Mouse (Mus musculus): ENCODE results near the gene E030018B13Rik. TPM values are rescaled to one million over a fixed set of nuclear protein-coding genes. Genes with fewer than 3 reads are reported as not detected.

Gene E030018B13Rik
- polyA plus RNA-seq, 1 experiment = not detected

DNA sequence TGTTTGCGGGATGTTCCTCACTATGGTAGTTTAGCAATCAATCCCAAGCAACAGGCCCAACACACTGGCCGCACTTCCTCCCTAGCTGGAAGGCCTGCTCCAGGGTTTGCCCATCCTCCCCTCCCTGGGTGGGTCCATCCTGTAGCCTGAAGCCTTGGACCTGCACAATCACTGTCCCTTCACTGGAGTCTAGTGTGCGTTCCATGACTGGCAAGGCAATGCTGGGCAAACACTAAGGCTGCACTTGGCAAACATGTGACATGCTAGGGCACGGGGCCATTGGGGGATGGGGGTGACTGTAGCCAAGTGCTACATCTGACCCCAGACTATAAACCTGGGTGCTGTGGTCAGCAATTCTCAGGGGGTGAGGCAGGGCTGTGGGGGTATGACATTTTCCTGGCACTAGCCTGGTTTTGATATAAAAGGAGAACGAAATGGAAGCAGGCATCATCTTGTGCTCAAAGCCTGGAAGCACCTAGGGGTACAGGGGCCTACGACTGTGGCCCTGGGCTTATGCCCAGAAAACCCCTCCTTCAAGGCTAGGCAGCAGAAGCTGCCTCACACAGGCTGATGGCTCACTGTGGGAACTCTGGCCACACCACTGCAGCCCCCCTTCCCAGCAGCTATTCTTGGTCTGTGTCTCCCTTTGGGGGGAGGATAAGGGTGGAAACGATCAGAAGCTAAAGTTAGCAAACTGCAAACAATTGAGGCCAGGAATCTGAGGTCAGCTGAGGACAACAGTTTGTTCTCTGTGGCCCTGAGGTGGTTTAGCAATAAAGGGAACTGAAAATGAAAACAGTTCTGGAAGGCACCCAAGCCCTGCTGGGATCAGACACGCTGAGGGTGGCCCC, 5.0 kb upstream of the E030018B13Rik start:
- peaks cover 14% of the 10 kb centered on the region for H3K4me1 ChIP-seq (ENCODE audit: control insufficient read depth, insufficient read depth, low read length)

DNA sequence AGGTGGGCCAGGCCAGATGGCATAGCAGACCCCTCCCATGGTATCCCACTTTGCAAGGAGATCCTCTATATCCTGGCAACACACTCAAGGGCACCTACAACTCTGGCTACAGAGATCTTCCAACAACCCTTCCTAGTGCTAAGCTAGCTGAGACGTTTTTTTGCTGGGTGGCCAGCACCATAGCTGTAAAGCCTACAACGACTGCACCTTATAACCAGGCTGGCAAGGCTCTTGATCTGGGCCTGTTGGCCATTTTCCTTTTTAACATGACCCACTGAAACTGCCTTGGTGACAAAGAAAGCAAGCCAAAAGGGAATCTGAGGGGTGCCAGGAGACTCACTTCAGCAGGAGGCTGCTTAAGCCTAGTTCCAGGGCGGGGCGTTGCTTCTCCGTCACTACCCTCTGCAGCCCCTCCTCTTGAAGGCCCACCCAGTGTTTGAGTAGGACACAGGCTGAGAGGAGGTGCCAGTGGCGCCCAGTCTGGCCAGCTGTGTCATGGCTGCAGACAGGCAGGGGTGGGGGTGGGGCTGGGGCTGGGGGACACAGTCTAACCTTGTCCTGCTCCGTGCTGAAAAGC, 4.3 kb upstream of the E030018B13Rik start:
- Histone ChIP-seq H3K36me3 (ENCODE audit: control insufficient read depth, insufficient read depth, low read length, poor library complexity, severe bottlenecking) (no peaks in the 10 kb centered on the region), H3K27ac (ENCODE audit: insufficient read depth, low read length) (peak overlapping the region; percentile 66), H3K9me3 (replicated peaks; ENCODE audit: control insufficient read depth, insufficient read depth, low read length, poor library complexity, severe bottlenecking) (no peaks in the 10 kb centered on the region), H3K4me3 (ENCODE audit: low read depth, low read length) (no peak overlapping the region), H3K4me1 (ENCODE audit: control insufficient read depth, insufficient read depth, low read length) (peaks cover 14% of the 10 kb centered on the region), H3K9ac (ENCODE audit: low read depth, poor library complexity, severe bottlenecking) (no peak overlapping the region), H3K27me3 (ENCODE audit: control insufficient read depth, insufficient read depth, low read length, poor library complexity, severe bottlenecking) (no peaks in the 10 kb centered on the region)
- TF ChIP-seq CTCF (IDR thresholded peaks at IDR 0.05; ENCODE audit: low read depth, low read length) (no peak), EP300 (IDR thresholded peaks at IDR 0.05; ENCODE audit: insufficient read depth, low read depth, low read length) (no peak), POLR2A (IDR thresholded peaks at IDR 0.05; ENCODE audit: insufficient read depth, low read length) (no peak)

More for the DNA sequence above, 5.0 kb upstream of the E030018B13Rik start:
- Histone ChIP-seq H3K36me3 (ENCODE audit: control insufficient read depth, insufficient read depth, low read length, poor library complexity, severe bottlenecking) (no peaks in the 10 kb centered on the region), H3K9ac (ENCODE audit: low read depth, poor library complexity, severe bottlenecking) (no peak overlapping the region), H3K27ac (ENCODE audit: insufficient read depth, low read length) (peak overlapping the region; percentile 63), H3K9me3 (replicated peaks; ENCODE audit: control insufficient read depth, insufficient read depth, low read length, poor library complexity, severe bottlenecking) (no peaks in the 10 kb centered on the region), H3K4me3 (ENCODE audit: low read depth, low read length) (no peak overlapping the region), H3K27me3 (ENCODE audit: control insufficient read depth, insufficient read depth, low read length, poor library complexity, severe bottlenecking) (no peaks in the 10 kb centered on the region)
- 0 out of 2 replicates have a peak, but pooled peaks have one; percentile 31 for TF ChIP-seq EP300 (IDR thresholded peaks at IDR 0.05; ENCODE audit: insufficient read depth, low read depth, low read length)
- TF ChIP-seq POLR2A (IDR thresholded peaks at IDR 0.05; ENCODE audit: insufficient read depth, low read length) = no peak

DNA sequence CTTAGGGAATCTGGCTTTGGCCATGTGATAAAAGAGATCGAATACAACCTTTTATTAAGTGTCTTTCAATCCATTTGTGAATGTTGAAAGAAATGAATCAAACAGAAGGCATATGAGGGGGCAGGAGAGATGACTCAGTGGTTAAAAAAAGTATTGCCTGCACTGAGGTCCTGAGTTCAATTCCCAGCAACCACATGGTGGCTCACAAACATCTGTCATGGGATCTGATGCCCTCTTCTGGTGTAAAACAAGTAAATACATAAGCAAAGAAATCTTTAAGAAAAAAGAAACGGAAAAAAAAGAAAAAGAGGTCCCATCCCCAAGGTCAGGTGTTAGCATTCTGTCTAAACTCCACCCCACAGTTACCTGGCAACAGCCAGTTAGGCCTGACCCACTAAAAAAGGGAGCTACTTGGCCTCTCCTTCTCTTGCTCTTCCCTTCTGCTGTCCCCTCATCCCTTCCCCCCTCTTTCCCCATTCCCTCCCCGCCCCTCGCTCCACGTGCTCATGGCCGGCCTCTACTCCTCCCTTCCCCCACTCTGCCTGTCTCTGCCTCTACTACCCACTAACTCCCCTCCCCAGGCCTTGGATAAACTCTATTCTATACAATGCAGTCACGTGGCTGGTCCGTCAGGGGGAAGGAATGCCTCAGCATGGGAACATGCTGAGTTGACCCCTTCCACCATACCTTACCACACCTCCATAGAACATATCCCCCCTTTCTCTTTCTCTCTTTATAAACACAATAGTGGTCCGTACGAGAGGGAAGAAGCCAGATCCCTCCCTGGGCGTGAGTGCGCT, 3.5 kb upstream of the E030018B13Rik start:
- Histone ChIP-seq H3K9me3 (replicated peaks; ENCODE audit: control insufficient read depth, insufficient read depth, low read length, poor library complexity, severe bottlenecking) (no peaks in the 10 kb centered on the region), H3K4me1 (ENCODE audit: control insufficient read depth, insufficient read depth, low read length) (peaks cover 14% of the 10 kb centered on the region), H3K27me3 (ENCODE audit: control insufficient read depth, insufficient read depth, low read length, poor library complexity, severe bottlenecking) (no peaks in the 10 kb centered on the region), H3K27ac (ENCODE audit: insufficient read depth, low read length) (peak overlapping the region; percentile 90), H3K4me3 (ENCODE audit: low read depth, low read length) (peak overlapping the region; percentile 21), H3K9ac (ENCODE audit: low read depth, poor library complexity, severe bottlenecking) (peak overlapping the region; percentile 34; the same call in 1 of the 2 replicates), H3K36me3 (ENCODE audit: control insufficient read depth, insufficient read depth, low read length, poor library complexity, severe bottlenecking) (no peaks in the 10 kb centered on the region)
- TF ChIP-seq EP300 (IDR thresholded peaks at IDR 0.05; ENCODE audit: insufficient read depth, low read depth, low read length) (peak; percentile 77; the same call in 1 of the 2 replicates), POLR2A (IDR thresholded peaks at IDR 0.05; ENCODE audit: insufficient read depth, low read length) (no peak), CTCF (IDR thresholded peaks at IDR 0.05; ENCODE audit: low read depth, low read length) (no peak)

DNA sequence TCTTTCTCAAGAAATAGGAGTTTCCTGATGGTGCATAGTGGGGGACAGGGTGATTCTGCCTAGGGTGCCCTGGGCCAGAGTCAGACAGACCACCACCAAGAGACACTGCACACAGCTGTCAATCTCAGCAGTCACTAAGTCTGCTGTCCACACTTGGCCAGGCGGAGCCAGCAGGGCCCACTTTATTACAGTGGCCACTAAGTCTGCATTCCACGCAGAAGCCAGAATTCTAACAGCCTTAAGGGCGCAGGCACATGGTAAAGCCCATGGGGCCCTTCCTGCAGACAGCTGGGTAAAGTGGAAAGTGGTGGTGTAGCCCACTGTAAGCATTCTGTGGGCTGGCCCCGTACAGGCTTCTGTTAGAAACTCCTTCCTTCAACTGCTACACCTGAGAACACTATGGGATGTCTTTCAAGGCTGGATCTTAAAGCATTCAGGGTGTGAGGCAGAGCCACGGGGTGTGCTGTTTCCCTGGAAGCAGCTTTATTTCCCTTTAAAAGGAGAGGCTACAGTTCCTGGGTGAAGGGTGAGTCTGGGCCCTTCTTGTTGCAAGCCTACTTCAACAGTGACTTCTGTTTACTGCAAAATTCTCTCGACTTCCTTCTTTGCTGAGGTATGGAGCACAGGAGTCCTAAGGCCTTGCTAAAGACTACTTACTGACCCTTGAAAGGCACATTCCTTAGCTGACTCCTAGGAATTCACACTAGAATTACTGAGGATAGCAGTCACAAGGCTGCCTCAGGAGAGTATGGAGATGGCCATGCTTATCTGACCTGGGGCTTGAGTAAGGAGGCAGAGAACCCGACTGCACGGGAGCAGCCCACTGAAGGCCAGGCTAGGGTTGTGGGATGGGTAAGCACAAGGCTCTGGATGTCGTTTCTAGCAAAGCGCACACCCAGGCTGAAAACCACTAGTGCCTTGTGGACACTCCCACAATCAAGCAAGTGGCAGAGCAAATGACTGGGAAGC, 2.6 kb upstream of the E030018B13Rik start:
- Histone ChIP-seq H3K9ac (ENCODE audit: low read depth, poor library complexity, severe bottlenecking) (peak overlapping the region; percentile 34; the same call in 1 of the 2 replicates), H3K4me1 (ENCODE audit: control insufficient read depth, insufficient read depth, low read length) (peaks cover 15% of the 10 kb centered on the region), H3K27ac (ENCODE audit: insufficient read depth, low read length) (peak overlapping the region; percentile 90), H3K9me3 (replicated peaks; ENCODE audit: control insufficient read depth, insufficient read depth, low read length, poor library complexity, severe bottlenecking) (no peaks in the 10 kb centered on the region), H3K36me3 (ENCODE audit: control insufficient read depth, insufficient read depth, low read length, poor library complexity, severe bottlenecking) (no peaks in the 10 kb centered on the region), H3K4me3 (ENCODE audit: low read depth, low read length) (peak overlapping the region; percentile 21), H3K27me3 (ENCODE audit: control insufficient read depth, insufficient read depth, low read length, poor library complexity, severe bottlenecking) (no peaks in the 10 kb centered on the region)
- TF ChIP-seq POLR2A (IDR thresholded peaks at IDR 0.05; ENCODE audit: insufficient read depth, low read length) (no peak), EP300 (IDR thresholded peaks at IDR 0.05; ENCODE audit: insufficient read depth, low read depth, low read length) (no peak), CTCF (IDR thresholded peaks at IDR 0.05; ENCODE audit: low read depth, low read length) (no peak)

DNA sequence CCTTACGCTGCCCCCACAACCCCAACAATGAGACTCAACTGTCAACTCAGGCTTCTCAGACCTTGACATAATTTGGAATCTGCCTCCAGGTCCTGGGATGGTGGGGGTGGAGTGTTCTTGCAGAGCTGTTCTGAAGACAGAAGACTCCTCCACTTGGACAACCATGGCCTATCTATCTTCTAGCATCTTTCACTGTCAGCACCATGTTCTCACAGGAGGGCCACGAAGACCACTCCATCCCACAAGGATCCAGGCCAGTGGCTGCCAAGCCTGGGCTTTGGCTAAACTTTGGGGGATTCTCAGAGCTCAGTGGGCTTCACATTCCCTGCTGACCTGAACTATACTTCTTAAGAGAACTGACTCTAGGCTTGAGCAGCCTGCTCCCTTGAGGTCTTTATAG, 1.8 kb upstream of the E030018B13Rik start:
- peak overlapping the region; percentile 90 for H3K27ac ChIP-seq (ENCODE audit: insufficient read depth, low read length)
- peaks cover 21% of the 10 kb centered on the region for H3K4me1 ChIP-seq (ENCODE audit: control insufficient read depth, insufficient read depth, low read length)
- no peak overlapping the region for H3K4me3 ChIP-seq (ENCODE audit: low read depth, low read length)
- no peaks in the 10 kb centered on the region for H3K9me3 ChIP-seq (replicated peaks; ENCODE audit: control insufficient read depth, insufficient read depth, low read length, poor library complexity, severe bottlenecking)
- no peak for TF ChIP-seq POLR2A (IDR thresholded peaks at IDR 0.05; ENCODE audit: insufficient read depth, low read length)
- no peak for TF ChIP-seq EP300 (IDR thresholded peaks at IDR 0.05; ENCODE audit: insufficient read depth, low read depth, low read length)
- TF ChIP-seq CTCF (IDR thresholded peaks at IDR 0.05; ENCODE audit: low read depth, low read length) = no peak
- no peak overlapping the region for H3K9ac ChIP-seq (ENCODE audit: low read depth, poor library complexity, severe bottlenecking)
- no peaks in the 10 kb centered on the region for H3K36me3 ChIP-seq (ENCODE audit: control insufficient read depth, insufficient read depth, low read length, poor library complexity, severe bottlenecking)
- H3K27me3 ChIP-seq (ENCODE audit: control insufficient read depth, insufficient read depth, low read length, poor library complexity, severe bottlenecking) = no peaks in the 10 kb centered on the region

Data from ES-Bruce4 (cell line).